Mouse (Mus musculus) forebrain, embryonic 10.5 days (tissue): ENCODE measurements at regions not wholly inside any gene's neighbourhood (a gene's known extent, or its start where the extent isn't known, plus 50 kb on each side); places are given as distances from the start of the nearest gene placed in this dataset.

Experiments used
- DNase-seq: peaks from one replicate; pipeline ENCODE4 v3.0.0-alpha.2; 2017; ENCODE audit warnings: low spot score; ENCODE audit errors: extremely low spot score
- H3K27ac ChIP-seq: fragments of 300-500 bp; sonication (generic); 2 replicates; pipeline ENCODE4 v1.5.1; 2016; ENCODE audit warnings: mild to moderate bottlenecking
- H3K27me3 ChIP-seq: fragments of 300-500 bp; sonication (generic); 2 replicates; pipeline ENCODE4 v1.6.1; 2016; ENCODE audit warnings: mild to moderate bottlenecking; ENCODE audit not compliant: poor library complexity, severe bottlenecking
- H3K36me3 ChIP-seq: fragments of 300-500 bp; sonication (generic); replicated peaks from 2 replicates; pipeline ENCODE4 v1.6.1; 2016; ENCODE audit warnings: mild to moderate bottlenecking, moderate library complexity
- H3K4me1 ChIP-seq: fragments of 300-500 bp; sonication (generic); 2 replicates; pipeline ENCODE4 v1.6.1; 2016
- H3K4me3 ChIP-seq: fragments of 300-500 bp; sonication (generic); 2 replicates; pipeline ENCODE4 v1.5.1; 2016; ENCODE audit warnings: mild to moderate bottlenecking, moderate library complexity
- H3K9me3 ChIP-seq: fragments of 300-500 bp; sonication (generic); 2 replicates; pipeline ENCODE4 v1.6.1; 2016; ENCODE audit warnings: mild to moderate bottlenecking, moderate library complexity
- WGBS: fragments of 180-500 bp; shearing (Covaris S2); methylation state at CpG from one replicate; pipeline ENCODE4 v1.1.7; 2016; 5-methylcytosine and 5-hydroxymethylcytosine counted together

GRCm38 (mm10) chr13:97462110-97462883 is 221.4 kb downstream of the Enc1 start:
- no peak overlapping the region for H3K27ac ChIP-seq
- WGBS: 92% methylated on average over 13 of the region's 13 CpGs

DNA sequence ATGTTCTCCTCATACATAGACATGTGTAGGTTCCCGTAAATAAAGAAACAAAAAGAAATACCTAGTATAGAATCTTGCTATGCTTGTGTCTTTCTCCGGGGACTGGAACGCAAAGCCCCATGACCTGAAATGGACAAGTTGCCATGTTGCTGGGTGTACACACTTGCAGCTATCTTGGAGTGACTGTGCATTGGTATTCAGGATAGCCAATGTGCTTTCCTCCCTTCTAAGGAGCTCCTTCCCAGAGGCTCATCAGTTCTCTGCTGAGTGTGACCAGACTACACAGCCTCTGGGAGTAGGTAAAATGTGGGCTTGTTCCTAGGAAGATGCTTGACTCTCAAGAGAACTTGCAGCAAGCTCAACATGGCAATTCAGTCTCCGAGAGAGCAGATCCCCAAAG is 220.3 kb downstream of the Enc1 start:
- peaks cover 11% of the 10 kb centered on the region; the same call in 1 of the 2 replicates for H3K4me1 ChIP-seq
- no peaks in the 10 kb centered on the region for H3K27me3 ChIP-seq
- H3K36me3 ChIP-seq: no peaks in the 10 kb centered on the region
- H3K9me3 ChIP-seq: no peaks in the 10 kb centered on the region
- H3K4me3 ChIP-seq: no peak overlapping the region
- no peak for DNase-seq
- 94% methylated on average over 4 of the region's 4 CpGs for WGBS
- H3K27ac ChIP-seq: peak overlapping the region; percentile 6; the same call in 1 of the 2 replicates

More at GRCm38 (mm10) chr13:97462110-97462883, 221.4 kb downstream of the Enc1 start:
- no peak for DNase-seq
- Histone ChIP-seq H3K9me3 (no peaks in the 10 kb centered on the region), H3K4me1 (peaks cover 1% of the 10 kb centered on the region; the same call in 1 of the 2 replicates), H3K27me3 (no peaks in the 10 kb centered on the region), H3K36me3 (no peaks in the 10 kb centered on the region), H3K4me3 (no peak overlapping the region)

GRCm38 (mm10) chr13:97459106-97459505 is 218.2 kb downstream of the Enc1 start:
- Histone ChIP-seq H3K9me3 (no peaks in the 10 kb centered on the region), H3K36me3 (no peaks in the 10 kb centered on the region), H3K4me1 (peaks cover 28% of the 10 kb centered on the region), H3K27ac (no peak overlapping the region), H3K4me3 (no peak overlapping the region), H3K27me3 (no peaks in the 10 kb centered on the region)
- DNase-seq: no peak
- WGBS: 89% methylated on average over 7 of the region's 7 CpGs

- 50% methylated on average over 6 of the region's 6 CpGs for WGBS
- Histone ChIP-seq H3K27me3 (no peaks in the 10 kb centered on the region), H3K9me3 (no peaks in the 10 kb centered on the region), H3K27ac (peak overlapping the region; percentile 76), H3K4me3 (no peak overlapping the region), H3K4me1 (peaks cover 47% of the 10 kb centered on the region), H3K36me3 (no peaks in the 10 kb centered on the region)
- DNase-seq: no peak
These were observed 215.1 kb downstream of the Enc1 start for GRCm38 (mm10) chr13:97455961-97456360.

DNA sequence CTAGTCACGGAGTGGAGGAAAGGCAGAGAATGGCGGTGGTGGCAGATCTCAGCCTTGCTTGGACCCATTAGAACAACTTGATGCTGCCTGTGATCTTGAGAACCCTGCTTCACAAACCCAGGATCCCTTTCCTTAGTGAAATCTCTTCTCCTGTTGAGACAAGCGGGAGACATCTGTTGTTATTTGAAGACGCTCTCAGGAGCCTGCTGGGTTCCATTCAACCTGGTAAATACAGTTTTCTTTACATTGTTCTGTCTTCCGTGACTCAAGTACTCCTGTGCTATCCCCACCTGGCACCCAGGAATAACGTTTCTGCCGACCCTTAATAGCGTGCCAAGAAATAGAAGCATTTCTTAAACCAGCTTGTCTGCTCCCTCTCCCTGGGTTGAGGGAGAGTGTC is 213.8 kb downstream of the Enc1 start:
- Histone ChIP-seq H3K27me3 (no peaks in the 10 kb centered on the region), H3K9me3 (no peaks in the 10 kb centered on the region), H3K27ac (peak overlapping the region; percentile 76), H3K4me1 (peaks cover 51% of the 10 kb centered on the region), H3K4me3 (no peak overlapping the region), H3K36me3 (no peaks in the 10 kb centered on the region)
- DNase-seq: no peak
- 75% methylated on average over 8 of the region's 8 CpGs for WGBS

- WGBS: 66% methylated on average over 6 of the region's 6 CpGs
- Histone ChIP-seq H3K27me3 (no peaks in the 10 kb centered on the region), H3K27ac (peak overlapping the region; percentile 72), H3K4me1 (peaks cover 51% of the 10 kb centered on the region), H3K4me3 (no peak overlapping the region), H3K9me3 (no peaks in the 10 kb centered on the region), H3K36me3 (no peaks in the 10 kb centered on the region)
- DNase-seq: no peak
These were observed 212.6 kb downstream of the Enc1 start for GRCm38 (mm10) chr13:97453469-97453868.

- Histone ChIP-seq H3K9me3 (no peaks in the 10 kb centered on the region), H3K36me3 (no peaks in the 10 kb centered on the region), H3K4me3 (no peak overlapping the region), H3K4me1 (peaks cover 51% of the 10 kb centered on the region), H3K27ac (peak overlapping the region; percentile 72), H3K27me3 (no peaks in the 10 kb centered on the region)
- no peak for DNase-seq
- WGBS: 23% methylated on average over 5 of the region's 5 CpGs
These were observed 212.2 kb downstream of the Enc1 start for GRCm38 (mm10) chr13:97453090-97453430.

DNA sequence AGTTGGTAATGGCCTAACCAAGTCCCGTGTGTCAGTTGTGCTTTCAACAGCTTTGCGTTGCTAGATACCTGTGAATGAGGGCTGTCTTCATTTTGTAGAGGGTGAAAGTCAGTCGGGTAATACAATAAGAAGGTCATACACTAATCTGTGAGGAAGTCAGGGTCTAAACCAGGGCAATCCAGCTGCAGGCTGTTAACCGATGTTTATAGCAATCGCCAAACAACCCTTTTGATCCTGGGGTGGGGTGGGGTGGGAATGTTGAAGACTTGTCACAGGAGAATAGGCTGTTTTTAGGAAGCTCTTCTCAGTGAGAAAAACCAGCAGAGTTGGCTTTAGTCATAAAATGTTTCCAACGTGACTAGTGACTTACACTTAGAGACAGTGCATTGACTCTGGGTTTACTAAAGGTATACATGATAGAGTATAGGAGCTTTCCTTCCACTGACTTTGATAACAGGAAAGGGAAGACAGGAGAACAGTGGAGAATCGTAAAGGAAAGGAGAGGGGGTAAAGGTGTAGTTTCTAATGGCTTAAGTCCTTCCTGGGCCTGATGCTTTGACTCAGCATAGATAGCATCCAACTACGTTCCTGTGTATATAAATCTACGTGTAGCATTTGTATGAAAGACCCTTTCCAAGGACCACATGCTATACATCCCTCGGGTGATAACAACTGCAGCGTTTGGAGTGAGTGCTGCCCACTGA is 211.6 kb downstream of the Enc1 start:
- Histone ChIP-seq H3K9me3 (no peaks in the 10 kb centered on the region), H3K4me1 (peaks cover 51% of the 10 kb centered on the region), H3K4me3 (no peak overlapping the region), H3K27ac (peak overlapping the region; percentile 72), H3K27me3 (no peaks in the 10 kb centered on the region), H3K36me3 (no peaks in the 10 kb centered on the region)
- DNase-seq: no peak
- WGBS: 57% methylated on average over 11 of the region's 11 CpGs

GRCm38 (mm10) chr13:97451276-97451675 is 210.4 kb downstream of the Enc1 start:
- Histone ChIP-seq H3K9me3 (no peaks in the 10 kb centered on the region), H3K27ac (0 out of 2 replicates have a peak overlapping the region, but pooled peaks have one; percentile 26), H3K27me3 (no peaks in the 10 kb centered on the region), H3K4me1 (peaks cover 44% of the 10 kb centered on the region), H3K4me3 (no peak overlapping the region), H3K36me3 (no peaks in the 10 kb centered on the region)
- WGBS: 91% methylated on average over 10 of the region's 10 CpGs
- no peak for DNase-seq

DNA sequence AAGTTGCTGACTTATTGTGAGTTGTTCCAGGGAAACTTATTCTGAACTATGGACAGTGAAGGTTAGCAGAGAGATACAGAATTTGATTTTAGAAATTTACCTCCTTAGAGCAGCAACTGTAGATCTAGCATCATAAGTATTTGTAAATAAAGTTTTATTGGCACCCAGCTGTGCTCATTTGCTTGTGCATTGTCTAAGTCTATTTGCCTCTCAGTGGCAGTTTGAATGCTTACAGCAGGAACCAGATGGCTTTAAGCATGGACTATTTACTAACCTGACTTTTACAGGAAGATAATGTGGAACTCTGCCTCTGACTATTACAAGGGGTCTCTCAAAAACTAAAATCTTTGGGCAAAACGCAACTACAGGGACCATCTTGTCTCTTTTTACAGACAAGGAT is 207.2 kb downstream of the Enc1 start:
- no peak overlapping the region for H3K27ac ChIP-seq
- 92% methylated on average over 1 of the region's 1 CpGs for WGBS
- no peaks in the 10 kb centered on the region for H3K9me3 ChIP-seq
- no peak overlapping the region for H3K4me3 ChIP-seq
- H3K4me1 ChIP-seq: peaks cover 22% of the 10 kb centered on the region
- H3K36me3 ChIP-seq: no peaks in the 10 kb centered on the region
- no peaks in the 10 kb centered on the region for H3K27me3 ChIP-seq
- DNase-seq: no peak

DNA sequence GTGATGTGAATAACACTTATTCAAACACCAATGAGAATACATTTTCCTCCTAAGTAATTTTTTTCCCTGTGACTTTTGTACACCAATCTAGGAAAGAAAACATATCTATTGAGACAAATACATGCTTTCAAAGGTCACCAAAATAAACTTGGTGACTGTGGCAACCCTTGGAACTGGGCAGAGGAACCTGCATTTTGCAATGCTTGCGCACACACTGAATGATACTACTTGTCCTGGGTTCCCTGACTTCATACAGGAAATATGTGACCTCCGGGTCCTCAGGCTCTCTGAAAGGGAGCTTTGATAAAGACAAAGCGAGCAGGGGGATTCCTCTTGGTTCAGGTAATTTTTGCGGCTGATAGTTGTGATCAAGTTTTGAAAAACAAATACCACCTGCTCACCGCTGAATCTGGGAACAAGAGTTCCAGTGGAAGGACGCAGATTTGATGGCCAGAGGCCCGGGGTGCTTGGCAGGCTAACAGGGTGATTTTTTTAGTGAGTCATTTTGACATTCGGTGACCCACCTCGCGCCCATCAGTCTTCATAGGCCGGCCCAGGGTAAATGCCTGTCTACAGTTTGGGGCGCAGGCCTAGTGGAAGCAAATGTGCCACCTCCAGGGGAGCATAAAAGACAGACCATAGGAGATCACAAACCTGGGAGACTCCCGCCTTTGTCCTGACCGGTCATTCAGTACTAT is 203.0 kb downstream of the Enc1 start:
- peaks cover 51% of the 10 kb centered on the region for H3K4me1 ChIP-seq
- peaks cover 14% of the 10 kb centered on the region; the same call in 1 of the 2 replicates for H3K27me3 ChIP-seq
- no peaks in the 10 kb centered on the region for H3K9me3 ChIP-seq
- peak overlapping the region; percentile 70 for H3K27ac ChIP-seq
- no peaks in the 10 kb centered on the region for H3K36me3 ChIP-seq
- 86% methylated on average over 14 of the region's 14 CpGs for whole genome bisulfite sequencing
- H3K4me3 ChIP-seq: no peak overlapping the region
- no peak for DNase-seq

- Histone ChIP-seq H3K4me3 (no peak overlapping the region), H3K4me1 (peaks cover 60% of the 10 kb centered on the region), H3K36me3 (no peaks in the 10 kb centered on the region), H3K27me3 (peaks cover 18% of the 10 kb centered on the region; the same call in 1 of the 2 replicates), H3K9me3 (no peaks in the 10 kb centered on the region), H3K27ac (peak overlapping the region; percentile 83)
- no peak for DNase-seq
- WGBS: 91% methylated on average over 1 of the region's 1 CpGs
These were observed 201.9 kb downstream of the Enc1 start for GRCm38 (mm10) chr13:97442806-97443205.

DNA sequence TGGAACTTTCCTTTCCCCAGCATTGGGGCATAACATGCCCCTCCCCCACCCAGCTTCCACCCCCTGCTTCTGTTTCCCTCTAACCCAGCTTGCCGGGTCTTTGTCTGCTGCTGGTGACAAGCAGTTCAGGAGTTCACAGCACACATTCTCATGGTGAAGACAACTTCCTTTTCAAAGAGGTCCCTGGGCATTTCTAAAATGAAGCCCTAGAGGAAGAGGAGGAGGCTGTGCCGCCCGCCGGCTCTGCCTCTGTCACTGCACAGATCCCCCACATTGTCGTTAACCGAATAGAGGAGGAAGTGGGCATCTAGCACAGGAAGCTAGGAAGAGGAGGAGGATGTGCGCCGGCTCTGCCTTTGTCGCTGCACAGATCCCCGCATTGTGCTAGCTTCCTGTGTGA is 201.4 kb downstream of the Enc1 start:
- no peak for DNase-seq
- Histone ChIP-seq H3K36me3 (no peaks in the 10 kb centered on the region), H3K9me3 (no peaks in the 10 kb centered on the region), H3K27me3 (peaks cover 18% of the 10 kb centered on the region; the same call in 1 of the 2 replicates), H3K27ac (peak overlapping the region; percentile 83), H3K4me1 (peaks cover 66% of the 10 kb centered on the region), H3K4me3 (no peak overlapping the region)
- WGBS: 31% methylated on average over 10 of the region's 10 CpGs
